Mouse (Mus musculus) heart, embryonic 14.5 days (tissue): Measurements from ENCODE around the gene Kxd1. TPM values are rescaled to one million over a fixed set of nuclear protein-coding genes. Genes with fewer than 3 reads are reported as not detected.

Source experiments
- ATAC-seq: fragments of 200-750 bp; cut with Nextera tagmentation; 2 replicates; pipeline ENCODE4 v1.8.0; 2017; ENCODE audit warnings: low read depth, moderate TSS enrichment; ENCODE audit not compliant: insufficient number of reproducible peaks, insufficient read depth, low FRiP score
- H3K27ac ChIP-seq, 2 experiments: fragments of 200-500 bp in 1 of 2; fragments of 300-500 bp in 1 of 2; sonication (generic) in 1 of 2; replicated peaks in 1 of 2; 2 replicates each; pipeline ENCODE4 v1.5.1; 2012 to 2014; ENCODE audit warnings: low read depth in 2 of 2, low read length in 2 of 2, control low read depth in 1 of 2, mild to moderate bottlenecking in 1 of 2, mixed read lengths in 1 of 2; ENCODE audit not compliant: control insufficient read depth in 1 of 2, insufficient read depth in 1 of 2
- H3K27me3 ChIP-seq: fragments of 300-500 bp; sonication (generic); 2 replicates; pipeline ENCODE4 v1.6.1; 2014; ENCODE audit warnings: mild to moderate bottlenecking, low read length, control low read depth; ENCODE audit not compliant: control insufficient read depth, insufficient read depth
- H3K36me3 ChIP-seq: fragments of 300-500 bp; sonication (generic); 2 replicates; pipeline ENCODE4 v1.6.1; 2014; ENCODE audit warnings: mild to moderate bottlenecking, control low read depth, low read length, mixed read lengths; ENCODE audit not compliant: control insufficient read depth, insufficient read depth
- H3K4me1 ChIP-seq, 2 experiments: fragments of 200-500 bp in 1 of 2; fragments of 300-500 bp in 1 of 2; sonication (generic) in 1 of 2; 2 replicates each; pipeline ENCODE4 v1.6.1; 2012 to 2014; ENCODE audit warnings: low read length in 2 of 2, control low read depth in 1 of 2, mixed read lengths in 1 of 2; ENCODE audit not compliant: control insufficient read depth in 2 of 2, insufficient read depth in 2 of 2
- H3K4me2 ChIP-seq: fragments of 300-500 bp; sonication (generic); 2 replicates; pipeline ENCODE4 v1.6.1; 2014; ENCODE audit warnings: mild to moderate bottlenecking, low read length
- H3K4me3 ChIP-seq, 2 experiments: fragments of 200-500 bp in 1 of 2; fragments of 300-500 bp in 1 of 2; sonication (generic) in 1 of 2; 2 replicates each; pipeline ENCODE4 v1.5.1; 2012 to 2014; ENCODE audit warnings: low read length in 2 of 2, mild to moderate bottlenecking in 2 of 2, control low read depth in 1 of 2, low read depth in 1 of 2, moderate library complexity in 1 of 2; ENCODE audit not compliant: control insufficient read depth in 1 of 2, insufficient read depth in 1 of 2
- H3K9ac ChIP-seq: fragments of 300-500 bp; sonication (generic); 2 replicates; pipeline ENCODE4 v1.6.1; 2014; ENCODE audit warnings: mild to moderate bottlenecking, low read length
- H3K9me3 ChIP-seq: fragments of 300-500 bp; sonication (generic); 2 replicates; pipeline ENCODE4 v1.6.1; 2016; ENCODE audit warnings: low read length, control low read depth; ENCODE audit not compliant: control insufficient read depth
- WGBS: fragments of 180-500 bp; shearing (Covaris S2); extraction: QIAGEN DNeasy Blood & Tissue Kit; methylation state at CpG from one replicate; pipeline ENCODE4 v1.1.7; 2014; 5-methylcytosine and 5-hydroxymethylcytosine counted together
- polyA plus RNA-seq: library from polyadenylated mRNA; unstranded; fragments of >200 nt; fragmentation: Nextera tagmentation; extraction: Ambion mirVana; gene quantifications from 2 replicates; pipeline ENCODE4 v1.2.1, GENCODE M21; 2014

Kxd1 gene
- polyA plus RNA-seq, 1 experiment from 2014 or later, result 85.7 TPM

GRCm38 (mm10) chr8:70558983-70559382, 31.2 kb upstream of the Kxd1 start:
- WGBS, result 81% methylated on average over 3 of the region's 3 CpGs
- Histone ChIP-seq H3K27ac (0 out of 4 replicates have a peak overlapping the region, but pooled peaks of 1 of the 2 experiments have one; percentile 72), H3K4me3 (no peak overlapping the region), H3K36me3 (peaks cover 8% of the 10 kb centered on the region; the same call in 1 of the 2 replicates), H3K9ac (no peak overlapping the region; the same call in 1 of the 2 replicates), H3K27me3 (no peaks in the 10 kb centered on the region), H3K4me1 (peaks cover 42 to 57% of the 10 kb centered on the region in 2 experiments), H3K4me2 (no peak overlapping the region), H3K9me3 (no peaks in the 10 kb centered on the region)
- ATAC-seq, result no peak

- ATAC-seq, result no peak
- no peak overlapping the region for H3K4me2 ChIP-seq
- peaks cover 8% of the 10 kb centered on the region; the same call in 1 of the 2 replicates for H3K36me3 ChIP-seq
- peak overlapping the region in 1 of 2 experiments; percentile 72; a peak in 2 of 4 replicates for H3K27ac ChIP-seq
- peaks cover 49 to 62% of the 10 kb centered on the region in 2 experiments for H3K4me1 ChIP-seq
- peak overlapping the region; percentile 30; the same call in 1 of the 2 replicates for H3K9ac ChIP-seq
- no peaks in the 10 kb centered on the region for H3K27me3 ChIP-seq
- H3K9me3 ChIP-seq, result no peaks in the 10 kb centered on the region
- no peak overlapping the region for H3K4me3 ChIP-seq
- WGBS, result 48% methylated on average over 4 of the region's 4 CpGs
Observed at GRCm38 (mm10) chr8:70558334-70558733, 30.6 kb upstream of the Kxd1 start.

- H3K4me1 ChIP-seq, result peaks cover 45 to 60% of the 10 kb centered on the region in 2 experiments
- ATAC-seq, result no peak
- H3K4me2 ChIP-seq, result no peak overlapping the region
- H3K27ac ChIP-seq, result no peak overlapping the region
- H3K9ac ChIP-seq, result no peak overlapping the region
- 91% methylated on average over 4 of the region's 4 CpGs for WGBS
- H3K4me3 ChIP-seq, result no peak overlapping the region
- H3K27me3 ChIP-seq, result no peaks in the 10 kb centered on the region
- H3K36me3 ChIP-seq, result peaks cover 8% of the 10 kb centered on the region; the same call in 1 of the 2 replicates
- no peaks in the 10 kb centered on the region for H3K9me3 ChIP-seq
Observed at GRCm38 (mm10) chr8:70555079-70555747, 27.5 kb upstream of the Kxd1 start.

- Histone ChIP-seq H3K36me3 (0 out of 2 replicates have a peak, but pooled peaks cover 5% of the 10 kb centered on the region), H3K4me2 (no peak overlapping the region), H3K4me3 (no peak overlapping the region), H3K9me3 (no peaks in the 10 kb centered on the region), H3K27me3 (no peaks in the 10 kb centered on the region), H3K9ac (no peak overlapping the region), H3K4me1 (peaks cover 38 to 50% of the 10 kb centered on the region in 2 experiments), H3K27ac (peak overlapping the region; percentile 11 to 49; a peak in 3 of 4 replicates)
- peak; percentile 37; the same call in 1 of the 2 replicates for ATAC-seq
Observed at GRCm38 (mm10) chr8:70553740-70554139, 26.0 kb upstream of the Kxd1 start.

GRCm38 (mm10) chr8:70552836-70553235, 25.1 kb upstream of the Kxd1 start:
- H3K27me3 ChIP-seq, result no peaks in the 10 kb centered on the region
- H3K9me3 ChIP-seq, result no peaks in the 10 kb centered on the region
- 0 out of 2 replicates have a peak, but pooled peaks cover 5% of the 10 kb centered on the region for H3K36me3 ChIP-seq
- no peak overlapping the region for H3K4me2 ChIP-seq
- no peak overlapping the region for H3K4me3 ChIP-seq
- no peak overlapping the region for H3K9ac ChIP-seq
- peak overlapping the region in 1 of 2 experiments; percentile 49; a peak in 2 of 4 replicates for H3K27ac ChIP-seq
- H3K4me1 ChIP-seq, result peaks cover 37 to 47% of the 10 kb centered on the region in 2 experiments
- WGBS, result 5% methylated on average over 1 of the region's 1 CpGs
- ATAC-seq, result peak; percentile 32; the same call in 1 of the 2 replicates

GRCm38 (mm10) chr8:70551558-70552161, 23.9 kb upstream of the Kxd1 start:
- 35% methylated on average over 3 of the region's 3 CpGs for WGBS

GRCm38 (mm10) chr8:70549412-70550184, 21.8 kb upstream of the Kxd1 start:
- Histone ChIP-seq H3K9ac (no peak overlapping the region), H3K36me3 (no peaks in the 10 kb centered on the region), H3K9me3 (no peaks in the 10 kb centered on the region), H3K27me3 (no peaks in the 10 kb centered on the region), H3K4me1 (peaks cover 37 to 44% of the 10 kb centered on the region in 2 experiments), H3K4me2 (no peak overlapping the region), H3K4me3 (no peak overlapping the region), H3K27ac (no peak overlapping the region)
- no peak for ATAC-seq
- WGBS, result 91% methylated on average over 10 of the region's 10 CpGs

More at GRCm38 (mm10) chr8:70551558-70552161, 23.9 kb upstream of the Kxd1 start:
- H3K9me3 ChIP-seq, result no peaks in the 10 kb centered on the region
- H3K27me3 ChIP-seq, result no peaks in the 10 kb centered on the region
- no peak overlapping the region for H3K4me3 ChIP-seq
- 0 out of 2 replicates have a peak overlapping the region, but pooled peaks have one; percentile 22 for H3K4me2 ChIP-seq
- ATAC-seq, result no peak
- peak overlapping the region; percentile 35; the same call in 1 of the 2 replicates for H3K9ac ChIP-seq
- H3K36me3 ChIP-seq, result no peaks in the 10 kb centered on the region
- peak overlapping the region; percentile 32 to 49; a peak in 3 of 4 replicates for H3K27ac ChIP-seq
- peaks cover 37 to 44% of the 10 kb centered on the region in 2 experiments for H3K4me1 ChIP-seq
